Mouse (Mus musculus) myocyte (in vitro differentiated cells): Measurements from ENCODE around the gene Nrp1. TPM values are rescaled to one million over a fixed set of nuclear protein-coding genes. Genes with fewer than 3 reads are reported as not detected.

Source experiments
- H3K27me3 ChIP-seq: one replicate; pipeline ENCODE4 v1.6.1; 2011; ENCODE audit not compliant: control insufficient read depth, insufficient read depth, insufficient read length
- H3K36me3 ChIP-seq: one replicate; pipeline ENCODE4 v1.6.1; 2011; ENCODE audit not compliant: control insufficient read depth, insufficient read depth
- H3K4me2 ChIP-seq: one replicate; pipeline ENCODE4 v1.6.1; 2011; ENCODE audit warnings: low read depth, control low read depth
- H3K4me3 ChIP-seq: one replicate; pipeline ENCODE4 v1.5.1; 2011; ENCODE audit warnings: mild to moderate bottlenecking, control low read depth, moderate library complexity
- H3K79me2 ChIP-seq: one replicate; pipeline ENCODE4 v1.6.1; 2011; ENCODE audit not compliant: control insufficient read depth, insufficient read depth
- H3ac ChIP-seq: one replicate; pipeline ENCODE4 v1.6.1; 2011; ENCODE audit not compliant: control insufficient read depth, insufficient read length
- CEBPB ChIP-seq: IDR thresholded peaks from 2 replicates; pipeline ENCODE4 v1.6.1; 2011; ENCODE audit warnings: mild to moderate bottlenecking, moderate library complexity; ENCODE audit not compliant: poor library complexity, insufficient read depth, severe bottlenecking
- E2F4 ChIP-seq: IDR thresholded peaks from one replicate; pipeline ENCODE4 v1.6.1; 2011; ENCODE audit warnings: mild to moderate bottlenecking, control low read depth, moderate library complexity; ENCODE audit not compliant: insufficient read depth
- MAX ChIP-seq: IDR thresholded peaks from one replicate; pipeline ENCODE4 v1.6.1; 2011; ENCODE audit warnings: low read depth, mild to moderate bottlenecking, control low read depth
- MYOD1 ChIP-seq, 3 experiments: IDR thresholded peaks; one replicate each; pipeline ENCODE4 v1.6.1; 2011; ENCODE audit warnings: control low read depth in 2 of 3, low read depth in 2 of 3, mild to moderate bottlenecking in 2 of 3, moderate library complexity in 1 of 3; ENCODE audit not compliant: insufficient read length in 2 of 3, control insufficient read depth in 1 of 3
- MYOG ChIP-seq, 3 experiments: IDR thresholded peaks; one replicate each; pipeline ENCODE4 v1.6.1; 2011; ENCODE audit warnings: control low read depth in 2 of 3, low read depth in 2 of 3, mild to moderate bottlenecking in 2 of 3; ENCODE audit not compliant: insufficient read length in 2 of 3, control insufficient read depth in 1 of 3, insufficient read depth in 1 of 3
- POLR2A ChIP-seq: IDR thresholded peaks from one replicate; pipeline ENCODE4 v1.6.1; 2011; ENCODE audit warnings: low read depth, mild to moderate bottlenecking, control low read depth, moderate library complexity; ENCODE audit not compliant: insufficient read length
- POLR2AphosphoS2 ChIP-seq: IDR thresholded peaks from one replicate; pipeline ENCODE4 v1.6.1; 2011; ENCODE audit warnings: low read depth, control low read depth; ENCODE audit not compliant: insufficient read length
- REST ChIP-seq: IDR thresholded peaks from one replicate; pipeline ENCODE4 v1.6.1; 2011; ENCODE audit warnings: mild to moderate bottlenecking, control low read depth, moderate library complexity; ENCODE audit not compliant: insufficient read depth, insufficient read length
- SRF ChIP-seq: IDR thresholded peaks from one replicate; pipeline ENCODE4 v1.6.1; 2011; ENCODE audit warnings: low read depth; ENCODE audit not compliant: control insufficient read depth, insufficient read length
- TCF12 ChIP-seq: IDR thresholded peaks from one replicate; pipeline ENCODE4 v1.6.1; 2011; ENCODE audit warnings: mild to moderate bottlenecking, control low read depth; ENCODE audit not compliant: poor library complexity, insufficient read depth, severe bottlenecking
- TCF3 ChIP-seq: IDR thresholded peaks from one replicate; pipeline ENCODE4 v1.6.1; 2011; ENCODE audit warnings: low read depth, control low read depth; ENCODE audit not compliant: insufficient read length
- USF1 ChIP-seq: IDR thresholded peaks from one replicate; pipeline ENCODE4 v1.6.1; 2011; ENCODE audit warnings: low read depth, mild to moderate bottlenecking, control low read depth, moderate library complexity
- polyA plus RNA-seq: library from polyadenylated mRNA; unstranded; fragments of >200 nt; fragmentation: generic; extraction: Trizol; gene quantifications from one replicate; pipeline ENCODE4 v1.2.1, GENCODE M21; 2012; ENCODE audit warnings: missing spikeins

The Nrp1 gene
- polyA plus RNA-seq, 1 experiment = 12.7 TPM

GRCm38 (mm10) chr8:128415730-128416684, 57.6 kb downstream of the Nrp1 start:
- Histone ChIP-seq H3K79me2 (peaks cover 23% of the 10 kb centered on the region), H3K36me3 (no peaks in the 10 kb centered on the region), H3ac (no peak overlapping the region), H3K4me3 (no peak overlapping the region), H3K4me2 (peak overlapping the region; percentile 24), H3K27me3 (no peaks in the 10 kb centered on the region)
- no peak for TF ChIP-seq REST
- no peak for TF ChIP-seq CEBPB
- TF ChIP-seq SRF = no peak
- TF ChIP-seq MYOG (IDR thresholded peaks at IDR 0.05; ENCODE audit: control insufficient read depth in 1 of 3, insufficient read depth in 1 of 3, insufficient read length in 2 of 3, low read depth in 2 of 3) = no peak
- no peak for TF ChIP-seq MYOD1 (IDR thresholded peaks at IDR 0.05; ENCODE audit: control insufficient read depth in 1 of 3, insufficient read length in 2 of 3, low read depth in 2 of 3)
- TF ChIP-seq POLR2A = no peak
- no peak for TF ChIP-seq TCF3
- TF ChIP-seq E2F4 = no peak
- no peak for TF ChIP-seq USF1
- no peak for TF ChIP-seq POLR2AphosphoS2
- TF ChIP-seq TCF12 = no peak
- TF ChIP-seq MAX = no peak

- no peak overlapping the region for H3K4me3 ChIP-seq
- no peak overlapping the region for H3ac ChIP-seq
- peak overlapping the region; percentile 51 for H3K4me2 ChIP-seq
- H3K27me3 ChIP-seq = no peaks in the 10 kb centered on the region
- TF ChIP-seq REST (no peak), USF1 (no peak), MYOG (IDR thresholded peaks at IDR 0.05; ENCODE audit: control insufficient read depth in 1 of 3, insufficient read depth in 1 of 3, insufficient read length in 2 of 3, low read depth in 2 of 3) (no peak), CEBPB (0 out of 2 replicates have a peak, but pooled peaks have one; percentile 1), SRF (no peak)
- H3K36me3 ChIP-seq = no peaks in the 10 kb centered on the region
- peaks cover 23% of the 10 kb centered on the region for H3K79me2 ChIP-seq
Observed at GRCm38 (mm10) chr8:128416896-128417295, 58.5 kb downstream of the Nrp1 start.

- Histone ChIP-seq H3K27me3 (no peaks in the 10 kb centered on the region), H3K4me2 (no peak overlapping the region), H3K79me2 (peaks cover 15% of the 10 kb centered on the region), H3K36me3 (no peaks in the 10 kb centered on the region), H3ac (no peak overlapping the region), H3K4me3 (no peak overlapping the region)
- TF ChIP-seq MYOD1 (IDR thresholded peaks at IDR 0.05; ENCODE audit: control insufficient read depth in 1 of 3, insufficient read length in 2 of 3, low read depth in 2 of 3) (peak in 1 of 3 experiments; percentile 50), USF1 (no peak)
Observed at GRCm38 (mm10) chr8:128417956-128418796, 59.8 kb downstream of the Nrp1 start.

- H3K4me2 ChIP-seq = no peak overlapping the region
- H3K36me3 ChIP-seq = no peaks in the 10 kb centered on the region
- no peaks in the 10 kb centered on the region for H3K27me3 ChIP-seq
- peaks cover 5% of the 10 kb centered on the region for H3K79me2 ChIP-seq
- TF ChIP-seq E2F4 (no peak), TCF12 (no peak), MYOD1 (IDR thresholded peaks at IDR 0.05; ENCODE audit: control insufficient read depth in 1 of 3, insufficient read length in 2 of 3, low read depth in 2 of 3) (no peak), MAX (no peak), MYOG (IDR thresholded peaks at IDR 0.05; ENCODE audit: control insufficient read depth in 1 of 3, insufficient read depth in 1 of 3, insufficient read length in 2 of 3, low read depth in 2 of 3) (no peak), SRF (no peak), REST (no peak), POLR2A (no peak), USF1 (no peak), CEBPB (no peak), POLR2AphosphoS2 (no peak), TCF3 (no peak)
- H3K4me3 ChIP-seq = no peak overlapping the region
- H3ac ChIP-seq = no peak overlapping the region
Observed at GRCm38 (mm10) chr8:128419984-128420383, 61.6 kb downstream of the Nrp1 start.

GRCm38 (mm10) chr8:128420402-128420801, 62.0 kb downstream of the Nrp1 start:
- H3K36me3 ChIP-seq = no peaks in the 10 kb centered on the region
- H3K79me2 ChIP-seq = peaks cover 5% of the 10 kb centered on the region
- H3K4me3 ChIP-seq = no peak overlapping the region
- H3K4me2 ChIP-seq = no peak overlapping the region
- no peaks in the 10 kb centered on the region for H3K27me3 ChIP-seq
- H3ac ChIP-seq = no peak overlapping the region
- TF ChIP-seq MYOG (IDR thresholded peaks at IDR 0.05; ENCODE audit: control insufficient read depth in 1 of 3, insufficient read depth in 1 of 3, insufficient read length in 2 of 3, low read depth in 2 of 3) = no peak
- no peak for TF ChIP-seq CEBPB
- TF ChIP-seq TCF12 = no peak
- no peak for TF ChIP-seq MYOD1 (IDR thresholded peaks at IDR 0.05; ENCODE audit: control insufficient read depth in 1 of 3, insufficient read length in 2 of 3, low read depth in 2 of 3)
- no peak for TF ChIP-seq USF1
- TF ChIP-seq POLR2AphosphoS2 = no peak
- TF ChIP-seq MAX = no peak
- TF ChIP-seq E2F4 = no peak
- TF ChIP-seq POLR2A = no peak
- no peak for TF ChIP-seq SRF
- no peak for TF ChIP-seq REST
- no peak for TF ChIP-seq TCF3
